Mouse (Mus musculus) spleen, adult 2 months (tissue): ENCODE data around the gene Dnajc13.

Experiments
- CTCF ChIP-seq: fragments of 200-500 bp; IDR thresholded peaks from 2 replicates; pipeline ENCODE4 v1.5.1; 2011; ENCODE audit warnings: mild to moderate bottlenecking, inconsistent platforms; ENCODE audit not compliant: insufficient read depth, insufficient read length, insufficient replicate concordance; ENCODE audit errors: extremely low read depth
- POLR2A ChIP-seq: fragments of 200-500 bp; IDR thresholded peaks from 2 replicates; pipeline ENCODE4 v1.6.1; 2011; ENCODE audit warnings: low read depth, low read length, inconsistent platforms

DNA sequence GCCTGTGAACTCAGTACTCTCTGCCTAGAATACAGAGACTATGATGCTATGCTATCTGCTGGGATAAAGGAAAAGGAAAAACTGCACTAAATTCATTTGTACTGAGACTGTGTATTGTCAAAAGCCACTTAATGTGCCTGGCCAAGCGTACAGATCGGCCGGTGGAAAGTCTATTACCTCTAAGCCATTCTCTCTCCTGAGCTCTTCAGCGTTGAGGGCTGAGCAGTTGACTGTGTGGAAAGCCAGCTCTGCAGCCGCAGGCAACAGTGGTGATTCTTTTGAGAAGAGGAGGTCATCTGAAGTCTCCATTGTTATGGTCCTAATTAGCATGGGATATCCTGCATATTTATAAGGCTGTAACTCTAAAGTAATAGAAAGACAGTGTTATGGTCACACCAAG, 80.4 kb downstream of the Dnajc13 start:
- TF ChIP-seq CTCF (no peak), POLR2A (no peak)
